Mouse (Mus musculus) layer of hippocampus, adult 2 months (tissue): Measurements from ENCODE around the gene Fgf7. TPM values are rescaled to one million over a fixed set of nuclear protein-coding genes. Genes with fewer than 3 reads are reported as not detected.

ENCODE experiments used
- DNase-seq, 2 experiments: peaks; one replicate each; pipeline ENCODE4 v3.0.0; 2022; ENCODE audit warnings: low spot score in 2 of 2
- H3K27ac ChIP-seq: fragments of 200-600 bp; 2 replicates; pipeline ENCODE4 v1.8.1; 2022
- H3K4me3 ChIP-seq: fragments of 200-600 bp; 2 replicates; pipeline ENCODE4 v1.8.1; 2022; ENCODE audit warnings: mild to moderate bottlenecking
- CTCF ChIP-seq: fragments of 200-600 bp; conservative IDR thresholded peaks from 2 replicates; pipeline ENCODE4 v1.8.1; 2022; ENCODE audit warnings: antibody characterized with exemption, mild to moderate bottlenecking, moderate library complexity
- total RNA-seq, 2 experiments: library from RNA; stranded (reverse); gene quantifications; 2 replicates each; pipeline ENCODE4 v1.2.3; 2021

Fgf7 gene
- total RNA-seq, 2 experiments from 2014 or later: 0.51 to 1.5 TPM

DNA sequence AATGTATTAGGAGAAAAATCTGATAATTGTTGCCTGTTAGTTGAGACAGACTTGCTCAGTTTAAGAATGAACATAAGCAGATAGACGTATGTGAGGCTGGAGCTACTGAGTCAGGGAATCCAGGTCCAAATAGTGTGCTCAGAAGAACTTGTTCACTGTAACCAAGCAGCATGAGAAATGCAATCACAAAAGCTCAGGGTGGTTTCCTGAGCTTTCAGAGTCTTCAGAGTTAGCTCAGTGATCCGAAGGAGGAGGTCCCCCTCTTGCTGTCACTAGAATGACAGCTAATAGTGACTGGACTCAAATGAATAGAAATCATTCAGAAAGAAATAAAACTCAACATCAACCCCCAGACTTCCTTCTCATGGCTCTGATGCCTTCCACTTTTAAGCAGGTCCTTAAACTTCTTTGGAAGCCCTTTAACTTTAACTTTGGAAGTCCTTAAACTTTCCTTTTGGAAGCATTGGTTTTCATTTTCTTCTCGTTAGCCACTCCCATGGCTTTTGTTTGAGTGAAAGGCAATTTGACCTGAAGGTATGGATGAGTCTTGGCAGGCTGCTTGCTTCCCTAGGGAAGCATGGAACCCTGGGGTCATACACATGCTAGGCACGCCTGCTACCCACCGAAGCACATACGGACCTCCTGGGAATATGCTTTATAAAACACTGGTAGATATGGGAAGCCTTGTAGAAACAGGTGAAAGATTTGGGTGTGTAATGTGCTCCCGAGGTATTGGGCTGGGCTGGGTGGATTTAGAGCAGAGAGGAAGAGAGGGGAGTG is 4.0 kb downstream of the Fgf7 start:
- Histone ChIP-seq H3K4me3 (no peak overlapping the region), H3K27ac (no peak overlapping the region)
- no peak for TF ChIP-seq CTCF
- no peak for DNase-seq

DNA sequence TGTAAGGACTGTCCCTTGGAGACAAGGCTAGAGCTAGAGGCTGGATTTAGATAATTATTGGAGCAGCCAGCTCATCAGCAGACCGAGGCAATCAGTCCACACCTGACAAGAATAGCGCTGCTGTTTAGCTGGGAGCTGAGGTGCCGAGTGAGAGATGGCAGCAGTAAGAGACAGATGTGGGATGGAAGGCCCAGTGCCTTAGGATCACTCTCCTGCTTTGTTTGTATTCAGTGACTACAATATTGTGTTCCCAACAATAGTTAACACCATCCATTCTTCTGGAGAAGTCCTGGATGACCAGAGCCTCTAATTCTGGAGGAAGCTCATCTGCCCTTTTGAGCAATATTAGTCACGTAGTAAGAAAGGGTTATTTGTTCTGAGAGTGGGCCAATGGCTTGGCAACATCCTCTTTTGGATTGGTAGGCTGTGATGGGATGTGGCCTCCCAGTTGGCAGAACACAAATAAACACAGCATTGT is 5.0 kb downstream of the Fgf7 start:
- Histone ChIP-seq H3K4me3 (no peak overlapping the region), H3K27ac (no peak overlapping the region)
- no peak for DNase-seq
- TF ChIP-seq CTCF: no peak

DNA sequence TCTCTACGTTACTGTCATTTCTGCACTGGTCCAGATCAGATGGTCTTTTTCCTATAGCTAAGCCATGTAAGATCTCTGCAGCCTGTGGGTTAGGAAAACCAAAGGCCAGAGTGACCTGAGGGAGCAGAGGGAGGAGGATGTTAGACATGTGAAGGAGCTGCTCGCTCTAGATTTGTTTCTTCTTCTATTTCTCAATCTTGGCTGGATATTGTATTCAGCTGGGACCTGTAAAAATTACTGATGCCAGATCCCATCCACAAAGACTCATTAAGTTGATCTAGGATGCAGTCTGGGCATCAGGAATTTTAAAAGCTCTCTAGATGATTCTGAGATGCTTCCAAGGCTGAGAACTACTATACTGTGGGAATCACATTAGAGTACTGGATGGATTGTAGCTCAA is 6.2 kb downstream of the Fgf7 start:
- DNase-seq: no peak
- no peak overlapping the region for H3K27ac ChIP-seq
- no peak for TF ChIP-seq CTCF
- H3K4me3 ChIP-seq: no peak overlapping the region

DNA sequence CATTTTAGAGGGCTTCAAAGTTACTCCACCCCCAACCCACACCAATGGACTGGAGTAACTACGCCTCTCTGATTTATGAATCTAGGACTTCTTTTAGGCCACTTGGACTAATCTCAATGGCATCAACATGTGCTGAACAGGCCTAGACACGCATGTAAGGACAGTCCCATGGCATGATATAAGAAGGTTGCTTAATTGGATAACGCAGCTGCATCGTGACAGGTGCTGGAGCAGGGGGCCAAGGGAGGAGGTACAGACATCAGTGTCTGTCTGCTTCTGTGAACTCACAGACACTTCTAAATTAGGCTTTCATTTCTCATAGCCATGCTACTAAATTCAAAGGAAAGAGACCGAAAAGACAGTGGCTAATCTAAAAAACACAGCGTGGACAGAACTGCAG is 6.8 kb downstream of the Fgf7 start:
- DNase-seq: no peak
- Histone ChIP-seq H3K4me3 (no peak overlapping the region), H3K27ac (no peak overlapping the region)
- no peak for TF ChIP-seq CTCF

DNA sequence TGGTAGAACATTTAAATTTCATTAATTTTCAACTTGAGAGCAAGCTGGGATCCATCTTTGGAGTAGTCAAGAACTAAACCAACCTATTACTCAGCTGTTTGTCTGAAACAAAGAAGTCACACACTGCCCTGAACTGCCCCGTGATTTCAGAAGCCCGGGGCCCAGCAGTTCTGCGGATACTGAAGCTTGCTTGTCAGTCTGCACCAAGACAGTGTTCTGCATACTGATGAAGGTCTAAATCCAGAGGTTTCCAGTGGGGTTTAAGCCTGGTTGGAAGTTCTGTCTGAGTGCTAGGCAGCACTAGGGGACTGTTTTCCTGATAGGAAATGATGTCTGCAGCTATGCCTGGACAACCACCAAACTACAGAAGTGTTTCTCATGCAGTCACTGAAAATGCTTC is 8.2 kb downstream of the Fgf7 start:
- Histone ChIP-seq H3K27ac (no peak overlapping the region), H3K4me3 (no peak overlapping the region)
- no peak for TF ChIP-seq CTCF
- no peak for DNase-seq

DNA sequence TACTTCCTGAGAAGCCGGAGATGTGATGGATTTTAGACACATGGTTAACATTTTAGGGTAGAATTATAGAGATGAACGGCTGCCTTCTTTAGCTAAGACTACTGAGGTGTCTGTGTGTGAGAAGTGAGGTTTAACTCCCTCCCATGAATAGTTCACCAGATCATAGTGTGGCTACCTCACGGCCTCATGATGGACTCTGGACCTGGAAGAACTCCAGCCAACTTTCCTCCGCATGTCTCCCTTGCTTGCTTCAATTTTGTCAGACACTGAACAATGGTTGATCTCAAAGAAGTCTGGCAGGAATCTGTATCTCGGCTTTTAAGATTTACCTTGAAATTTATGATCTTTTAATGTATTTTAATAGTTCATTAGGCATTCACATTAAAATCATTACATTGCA is 11.2 kb downstream of the Fgf7 start:
- DNase-seq: no peak
- Histone ChIP-seq H3K4me3 (no peak overlapping the region), H3K27ac (no peak overlapping the region)
- TF ChIP-seq CTCF: no peak

DNA sequence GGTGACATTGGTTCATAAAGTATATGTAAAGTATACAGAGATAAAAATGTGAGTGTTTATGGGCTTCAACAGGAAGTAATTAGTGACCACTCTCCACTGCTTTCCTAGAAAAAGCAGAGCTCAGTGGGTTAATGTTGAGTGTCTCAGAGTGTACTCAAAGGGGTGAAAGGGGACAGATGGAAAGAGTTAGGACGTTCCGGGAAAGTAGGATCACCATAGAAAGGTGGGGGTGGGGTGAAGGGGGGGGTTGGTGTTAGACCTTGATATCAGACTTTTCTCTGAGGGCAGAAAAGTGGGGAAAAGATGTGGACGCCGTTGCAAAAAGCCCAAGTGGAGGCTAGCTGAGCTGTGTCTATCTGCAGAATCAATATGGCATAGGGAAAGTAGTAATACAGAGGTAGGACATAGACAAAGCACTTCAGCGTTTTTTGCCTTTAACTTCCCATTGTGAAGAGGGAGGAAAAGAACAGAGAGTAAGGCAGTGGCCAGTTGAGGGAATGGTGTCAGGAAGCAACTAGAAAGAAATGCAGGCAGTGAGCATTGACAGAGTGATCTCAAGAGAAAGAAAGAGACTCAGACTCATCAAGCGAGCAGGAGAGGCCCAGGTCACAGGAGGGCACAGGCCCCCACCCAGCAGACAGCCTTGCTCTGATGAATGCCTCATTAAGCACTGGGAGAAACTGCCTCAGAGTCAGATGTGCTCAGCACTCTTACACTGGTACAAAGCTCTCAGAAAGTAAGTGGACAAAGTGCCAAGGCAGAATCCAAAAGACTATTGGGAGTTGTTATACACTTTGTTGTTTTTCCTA is 18.5 kb downstream of the Fgf7 start:
- no peak overlapping the region for H3K27ac ChIP-seq

DNA sequence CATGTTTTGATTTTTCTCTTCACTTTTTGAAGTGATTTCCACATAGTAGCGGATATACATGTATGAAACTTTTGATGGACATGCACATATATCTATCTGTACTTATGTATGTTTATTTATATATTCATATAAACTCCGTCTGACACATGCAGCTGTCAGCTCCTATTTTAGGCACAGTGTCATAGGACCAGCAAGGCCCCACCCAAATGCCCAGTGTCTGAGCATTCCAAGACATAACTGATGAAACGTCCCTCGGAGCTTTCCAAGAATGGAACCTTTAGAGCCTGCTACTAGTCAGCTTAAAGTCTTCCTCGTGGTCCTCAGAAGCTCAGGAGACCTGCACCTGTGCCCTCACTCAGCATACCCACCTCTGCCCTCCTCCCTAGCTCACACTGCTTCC is 19.2 kb downstream of the Fgf7 start:
- no peak for DNase-seq
- no peak overlapping the region for H3K27ac ChIP-seq
- TF ChIP-seq CTCF: no peak
- no peak overlapping the region for H3K4me3 ChIP-seq

More for the DNA sequence above, 18.5 kb downstream of the Fgf7 start:
- TF ChIP-seq CTCF: no peak
- DNase-seq: no peak
- no peak overlapping the region for H3K4me3 ChIP-seq

DNA sequence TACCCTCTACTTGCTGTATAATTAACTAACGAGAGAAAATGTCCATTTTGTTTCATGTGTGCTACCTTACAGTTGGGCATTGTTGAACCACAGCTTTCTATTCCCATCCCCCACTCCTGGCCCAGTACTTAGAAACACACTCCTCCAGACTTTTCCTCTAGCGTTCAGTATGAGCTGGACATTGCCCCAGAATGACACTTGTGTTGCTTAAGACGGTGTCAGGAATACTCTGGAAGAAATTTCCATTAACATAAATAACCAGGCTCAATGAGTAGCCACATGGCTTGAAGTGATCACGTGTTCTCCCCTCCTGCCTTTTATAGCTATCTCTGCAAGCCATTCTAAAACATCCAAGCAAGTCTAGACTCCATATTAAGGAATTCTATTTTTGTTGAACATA is 26.1 kb downstream of the Fgf7 start:
- no peak for DNase-seq
- H3K4me3 ChIP-seq: no peak overlapping the region
- TF ChIP-seq CTCF: no peak
- H3K27ac ChIP-seq: no peak overlapping the region

DNA sequence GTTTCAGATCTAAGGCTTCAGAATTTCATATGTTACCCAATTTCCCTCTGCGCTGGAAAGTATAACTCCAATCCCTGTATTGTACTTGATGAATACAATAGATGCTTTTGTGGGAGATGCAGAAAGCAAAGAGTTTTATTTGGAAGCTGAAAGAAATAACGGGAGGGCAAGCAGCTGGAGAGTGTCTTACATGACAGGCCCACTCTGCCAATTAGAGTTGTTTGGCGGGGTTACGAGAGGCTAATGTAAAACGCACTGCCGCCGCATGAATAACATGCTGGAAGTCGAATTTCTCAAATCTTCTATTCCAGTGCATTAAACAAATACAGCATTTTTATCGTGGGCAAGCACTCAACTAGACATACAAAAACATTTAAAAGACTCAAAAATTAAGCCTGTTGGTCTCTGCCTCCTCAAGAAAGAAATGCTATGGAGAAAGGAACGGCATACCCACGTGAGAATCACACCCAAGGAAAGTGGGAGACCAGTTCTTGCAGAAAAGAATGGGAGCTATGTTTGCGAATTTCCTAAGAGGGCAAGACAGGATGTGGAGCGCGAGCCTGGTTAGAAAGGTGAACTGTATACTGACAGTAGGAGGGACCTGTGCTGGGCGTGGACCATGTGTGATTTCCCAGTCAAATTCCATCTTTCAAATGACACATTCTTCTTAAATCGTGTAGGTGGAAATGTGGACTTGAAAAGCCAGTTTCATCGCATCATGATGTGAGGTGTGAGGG is 26.7 kb downstream of the Fgf7 start:
- Histone ChIP-seq H3K27ac (no peak overlapping the region), H3K4me3 (no peak overlapping the region)
- no peak for TF ChIP-seq CTCF
- no peak for DNase-seq

DNA sequence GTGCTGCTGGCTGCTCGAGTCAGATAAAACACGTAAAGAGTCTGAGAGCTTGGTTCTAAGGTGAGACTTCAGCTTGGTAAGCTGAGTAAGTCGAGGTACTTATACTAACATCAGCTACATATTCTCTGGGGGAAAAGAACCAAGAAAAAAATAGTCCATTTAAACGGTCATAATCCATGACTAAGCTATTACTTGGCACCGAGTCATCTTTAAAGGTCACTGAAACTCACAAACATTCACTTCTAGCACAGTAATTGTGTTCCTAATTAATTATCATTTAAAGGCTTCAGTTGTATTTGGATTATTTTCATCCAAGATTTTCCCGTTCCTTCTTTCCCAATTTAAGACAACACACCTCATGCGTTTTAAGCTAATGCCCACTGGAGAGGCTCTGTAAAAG is 28.4 kb downstream of the Fgf7 start:
- no peak for TF ChIP-seq CTCF
- Histone ChIP-seq H3K4me3 (no peak overlapping the region), H3K27ac (no peak overlapping the region)
- no peak for DNase-seq

DNA sequence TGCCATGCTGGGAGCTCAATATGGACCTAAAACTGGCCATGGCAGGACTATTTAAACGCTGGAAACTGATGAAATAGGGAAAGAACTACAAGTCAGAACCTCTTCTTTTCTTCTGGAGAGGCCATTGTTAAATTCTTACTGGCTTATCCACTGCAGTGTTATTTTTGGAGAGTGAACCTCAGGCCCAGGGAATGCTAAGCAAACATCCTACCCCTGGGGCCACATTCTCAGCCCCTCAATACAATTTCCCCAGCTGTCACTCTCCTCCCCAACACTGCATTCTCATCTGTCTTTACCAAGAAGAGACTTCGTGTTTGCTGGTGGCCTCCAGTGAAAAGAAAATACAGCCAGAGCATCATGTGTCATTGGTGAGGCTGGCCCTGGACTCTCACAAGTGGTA is 30.4 kb downstream of the Fgf7 start:
- no peak overlapping the region for H3K4me3 ChIP-seq
- DNase-seq: no peak
- no peak overlapping the region for H3K27ac ChIP-seq
- TF ChIP-seq CTCF: no peak

DNA sequence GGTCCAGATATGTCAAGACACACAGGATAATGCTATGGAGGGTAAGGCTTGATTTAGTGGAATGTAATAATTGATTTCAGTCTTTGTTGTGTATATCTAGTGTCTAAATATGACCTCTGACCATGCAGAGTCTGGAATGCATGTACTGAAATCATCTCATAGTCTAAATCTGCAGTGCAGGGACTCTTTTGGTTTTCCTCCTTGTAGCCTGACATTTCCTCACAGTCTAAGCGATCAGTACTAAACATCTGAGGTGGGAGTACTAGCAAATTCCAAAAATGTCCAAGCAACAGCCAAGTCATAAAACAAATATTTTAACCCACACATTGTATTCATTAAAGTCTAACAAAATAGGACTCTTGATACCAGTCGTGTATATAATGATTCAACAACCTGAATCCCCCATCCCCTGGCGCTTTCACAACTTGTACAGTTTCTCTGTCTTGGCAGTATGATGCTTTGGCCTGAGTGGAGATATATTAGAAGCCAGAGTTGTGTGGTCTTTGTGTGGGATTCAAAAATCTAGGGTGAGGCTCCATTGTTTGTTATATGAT is 30.9 kb downstream of the Fgf7 start:
- DNase-seq: no peak
- Histone ChIP-seq H3K27ac (no peak overlapping the region), H3K4me3 (no peak overlapping the region)
- no peak for TF ChIP-seq CTCF
